Mouse (Mus musculus): Measurements from ENCODE around the gene Nup214.

Gene Nup214

DNA sequence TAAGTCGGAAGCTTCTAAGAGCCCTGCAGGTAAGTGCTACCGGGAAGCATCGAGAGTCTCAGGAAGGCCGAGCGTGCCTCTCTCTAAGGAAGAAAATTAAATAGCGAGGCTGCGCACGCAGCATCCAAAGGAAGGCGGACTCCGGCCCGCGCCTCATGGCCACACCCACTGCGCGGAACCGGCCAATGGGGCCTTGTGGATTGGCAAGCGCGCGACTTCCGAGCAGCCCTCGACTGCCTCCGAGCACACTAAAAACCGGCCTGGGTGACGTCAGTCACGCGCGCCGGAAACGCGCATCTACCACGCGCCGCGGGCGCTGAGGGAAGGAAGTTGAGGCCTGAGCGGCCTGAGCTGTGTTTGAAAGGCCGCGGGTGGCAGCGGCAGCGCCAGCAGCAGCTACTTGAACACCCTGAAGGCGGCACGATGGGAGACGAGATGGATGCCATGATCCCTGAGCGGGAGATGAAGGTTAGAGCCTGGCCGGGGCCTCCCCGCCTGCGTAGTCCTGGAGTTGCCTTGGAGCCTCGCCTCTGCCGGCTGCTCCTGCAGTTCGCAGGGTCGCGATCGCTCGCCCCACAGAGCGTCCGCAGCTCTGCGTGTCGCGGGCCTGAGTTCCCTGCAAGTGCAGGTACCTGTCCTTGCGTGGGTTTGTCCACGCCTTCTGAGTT, at the start of gene Nup214:
TSS of gene Nup214 (plus strand) at position 296 of the 668 bp plus-strand sequence.
- DNase-seq: peak; percentile 98

- DNase-seq: peak; percentile 24
These were observed 49.4 kb upstream of the Nup214 start for GRCm38 (mm10) chr2:31924811-31925210.

DNA sequence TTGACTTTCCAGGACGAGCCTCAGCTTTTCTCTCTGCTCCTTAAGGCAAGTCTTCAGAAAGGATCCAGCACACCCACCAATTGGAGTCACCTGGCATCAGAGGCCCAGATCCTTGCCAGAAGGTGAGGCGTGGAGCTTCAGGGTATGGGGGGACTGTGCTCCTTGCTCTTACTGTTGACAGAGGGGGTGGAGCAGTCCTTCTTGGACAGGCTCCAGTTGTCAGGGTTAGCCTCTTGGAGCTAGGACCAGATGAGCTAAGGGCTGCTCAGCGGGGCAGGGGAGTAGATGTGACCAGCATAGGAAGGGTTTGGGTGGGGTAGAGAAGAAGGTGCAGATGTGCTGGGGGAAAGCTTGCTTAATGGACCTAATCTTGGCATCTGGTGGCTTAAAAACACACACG, 48.3 kb upstream of the Nup214 start:
- DNase-seq: no peak

DNA sequence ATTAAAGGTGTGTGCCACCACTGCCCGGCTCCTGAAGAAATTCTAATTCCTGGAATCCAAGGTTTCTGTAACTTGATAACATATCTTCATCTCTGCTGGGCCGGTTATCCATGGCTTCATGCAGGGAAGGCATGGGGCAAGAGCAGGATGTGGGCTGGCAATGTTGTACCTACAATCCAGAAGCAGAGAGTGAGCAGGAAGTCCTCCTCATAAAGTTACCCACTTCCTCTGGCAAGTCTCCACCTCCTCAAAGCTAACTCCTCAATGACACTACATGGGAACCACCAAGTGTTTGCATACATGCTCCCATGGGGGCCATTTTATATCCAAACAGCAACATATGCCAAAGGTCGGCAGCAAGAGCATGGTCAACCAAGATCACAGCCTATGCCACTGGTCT, 44.6 kb upstream of the Nup214 start:
- DNase-seq: no peak

DNA sequence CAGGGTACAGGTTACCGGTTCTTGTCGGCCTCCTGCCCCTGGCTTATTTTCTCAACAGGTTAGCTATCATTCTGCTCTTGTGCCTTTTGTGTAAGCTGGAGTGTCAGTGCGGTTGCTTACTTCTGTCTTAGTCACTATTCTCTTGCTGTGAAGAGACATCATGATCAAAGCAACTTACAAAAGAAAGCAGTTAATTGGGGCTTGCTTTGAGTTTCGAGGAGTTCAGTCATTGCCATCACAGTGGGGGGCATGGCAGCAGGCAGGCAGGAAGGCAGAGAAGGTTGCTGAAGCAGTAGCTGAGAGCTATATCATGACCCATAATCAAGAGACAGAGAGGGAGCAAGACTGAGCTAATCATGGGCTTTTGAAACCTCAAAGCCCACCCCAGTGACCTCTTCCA, 39.7 kb upstream of the Nup214 start:
- no peak for DNase-seq

GRCm38 (mm10) chr2:31935054-31935453, 39.2 kb upstream of the Nup214 start:
- DNase-seq: no peak

- DNase-seq: no peak
These were observed 35.9 kb upstream of the Nup214 start for GRCm38 (mm10) chr2:31938298-31938697.

DNA sequence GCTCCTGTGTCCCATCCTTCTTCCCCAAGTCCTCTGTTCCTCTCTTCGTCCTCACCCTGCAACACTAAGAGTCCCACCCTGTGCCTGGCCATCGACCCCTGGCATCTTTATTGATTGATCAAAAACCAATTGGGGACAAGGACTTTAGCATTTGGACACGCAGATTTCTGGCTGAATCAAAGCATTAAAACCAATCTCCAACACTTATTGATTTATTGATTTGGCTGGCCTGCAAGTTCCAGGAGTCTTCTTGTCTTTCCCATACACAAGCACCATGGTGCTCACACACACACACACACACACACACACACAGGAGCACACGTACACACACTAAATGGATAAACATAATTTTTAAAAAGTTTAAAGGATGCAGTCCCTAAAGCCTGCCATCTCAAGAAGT, 31.2 kb upstream of the Nup214 start:
- DNase-seq: no peak

DNA sequence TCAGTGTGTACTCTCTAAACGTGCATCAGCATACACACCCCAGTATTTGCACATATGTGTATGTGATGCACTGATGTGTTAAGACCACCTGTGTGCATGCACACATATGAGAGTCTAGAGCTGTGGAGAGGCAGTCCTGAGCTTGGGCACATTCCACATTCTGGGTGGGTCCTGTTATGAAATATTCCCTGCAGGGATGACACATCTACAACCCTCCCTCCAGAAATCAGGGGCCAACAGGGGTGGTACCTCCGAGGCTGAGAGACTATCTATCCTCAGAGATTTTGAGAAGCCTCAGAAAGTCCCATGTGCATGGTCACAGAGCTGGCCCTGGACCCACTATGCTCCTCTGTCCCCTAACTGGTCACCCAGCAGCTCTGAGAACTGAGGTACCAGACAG, 28.7 kb upstream of the Nup214 start:
- DNase-seq: no peak

- DNase-seq: no peak
These were observed 25.8 kb upstream of the Nup214 start for GRCm38 (mm10) chr2:31948392-31948791.

- DNase-seq: no peak
These were observed 25.4 kb upstream of the Nup214 start for GRCm38 (mm10) chr2:31948801-31949200.

DNA sequence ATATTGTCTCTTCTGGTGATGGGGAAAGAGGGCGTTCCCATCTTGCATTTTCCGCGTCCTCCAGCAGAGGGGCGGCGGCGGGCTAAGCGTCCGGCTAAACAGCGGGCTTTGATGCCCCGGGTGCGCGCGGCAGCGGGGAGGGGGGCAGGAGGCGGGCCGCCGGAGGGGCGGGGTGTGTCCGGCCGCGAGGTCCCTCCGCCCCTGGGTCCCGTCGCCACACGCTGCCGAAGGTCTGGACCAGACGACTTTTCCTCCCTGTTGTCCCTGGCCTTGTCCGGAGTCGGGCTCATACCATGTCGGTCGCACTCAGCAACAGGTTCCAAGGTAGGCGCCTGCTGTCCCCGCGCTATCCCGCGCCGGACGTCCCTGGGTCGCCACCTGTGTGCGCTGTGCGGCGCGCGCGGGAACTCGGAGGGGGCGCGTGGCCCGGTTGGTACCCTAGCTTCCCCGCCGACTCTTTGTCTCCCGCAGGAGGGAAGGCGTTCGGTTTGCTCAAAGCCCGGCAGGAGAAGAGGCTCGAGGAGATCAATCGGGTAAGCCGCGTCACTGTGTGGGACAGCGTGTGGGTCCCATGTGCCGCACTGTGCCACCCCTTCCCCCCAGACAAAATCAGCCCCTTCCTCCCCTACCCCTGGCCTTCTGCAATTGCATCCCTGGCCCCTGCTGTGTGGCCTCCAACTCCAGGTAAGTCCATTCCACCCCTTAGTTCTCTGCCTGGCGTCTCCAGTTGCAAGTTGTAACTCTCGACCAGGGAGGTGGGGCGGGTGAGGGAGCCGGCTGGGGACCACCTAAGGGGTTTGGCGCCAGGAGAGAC, 24.0 kb upstream of the Nup214 start, which contains the start of gene Aif1l:
TSS of gene Aif1l (plus strand) at position 82 of the 814 bp plus-strand sequence.
- no peak for DNase-seq

DNA sequence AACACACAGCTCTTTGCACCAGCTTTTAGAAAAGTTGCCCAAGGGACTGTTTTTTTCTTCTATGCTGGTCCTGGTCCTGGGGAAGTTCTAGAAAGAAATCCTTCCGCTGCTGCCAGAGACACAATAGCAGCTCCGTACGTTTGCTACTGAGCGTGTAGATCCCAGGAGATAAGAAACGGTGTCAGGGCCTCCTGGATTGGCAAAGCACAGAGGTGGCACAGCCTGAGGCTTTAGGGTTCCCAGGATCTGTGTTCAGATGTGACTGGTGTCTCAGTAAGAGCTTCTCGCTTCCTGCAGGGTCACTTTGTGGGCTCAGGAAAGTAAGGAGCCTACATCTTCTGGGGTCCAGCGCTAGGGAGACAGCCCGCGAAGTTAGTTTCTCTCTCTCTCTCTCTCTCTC, 23.3 kb upstream of the Nup214 start:
- DNase-seq: no peak

- no peak for DNase-seq
These were observed 22.0 kb upstream of the Nup214 start for GRCm38 (mm10) chr2:31952236-31952635.

GRCm38 (mm10) chr2:31952725-31953124, 21.5 kb upstream of the Nup214 start:
- DNase-seq: no peak

DNA sequence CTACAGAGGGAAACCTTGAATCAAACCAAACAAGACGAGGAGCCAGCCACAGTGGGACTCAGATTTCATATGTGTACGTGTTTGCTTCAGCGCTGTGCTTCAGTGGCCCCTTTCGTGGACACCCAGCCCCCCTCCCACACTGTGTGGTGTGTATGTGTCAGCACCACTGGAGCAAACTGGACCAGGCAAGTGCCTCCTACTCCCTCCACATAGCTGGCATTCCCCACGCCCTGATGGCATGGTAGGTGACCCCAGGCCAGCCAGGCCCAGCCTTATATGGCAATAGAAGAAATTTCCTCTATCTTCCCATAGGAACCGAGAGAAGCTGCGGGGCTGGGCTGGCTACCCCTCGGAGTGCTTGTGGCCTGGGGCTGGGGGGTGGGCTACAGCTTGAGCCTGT, 20.5 kb upstream of the Nup214 start:
- no peak for DNase-seq

DNA sequence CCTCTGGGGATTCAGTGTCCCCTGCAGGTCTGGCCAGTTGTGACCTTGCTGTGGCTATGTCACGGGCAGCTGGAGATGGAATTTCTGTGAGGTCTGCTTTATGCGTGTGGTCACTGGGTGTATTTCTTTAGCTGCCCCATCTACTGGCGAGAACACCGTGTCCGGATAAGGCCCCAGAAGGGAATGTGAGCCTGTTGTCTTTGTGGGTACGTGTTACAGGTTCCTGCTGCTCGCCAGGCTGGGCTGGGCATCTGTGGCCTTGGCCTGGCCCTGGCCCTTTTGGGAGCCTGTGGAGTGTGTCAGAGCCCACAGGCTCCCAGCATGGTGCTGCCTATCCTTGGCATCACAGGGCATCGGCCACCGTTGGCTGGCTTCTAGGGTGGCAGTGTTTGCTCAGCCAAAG, 19.5 kb upstream of the Nup214 start:
- DNase-seq: peak; percentile 70

- no peak for DNase-seq
These were observed 18.6 kb upstream of the Nup214 start for GRCm38 (mm10) chr2:31955686-31956085.

DNA sequence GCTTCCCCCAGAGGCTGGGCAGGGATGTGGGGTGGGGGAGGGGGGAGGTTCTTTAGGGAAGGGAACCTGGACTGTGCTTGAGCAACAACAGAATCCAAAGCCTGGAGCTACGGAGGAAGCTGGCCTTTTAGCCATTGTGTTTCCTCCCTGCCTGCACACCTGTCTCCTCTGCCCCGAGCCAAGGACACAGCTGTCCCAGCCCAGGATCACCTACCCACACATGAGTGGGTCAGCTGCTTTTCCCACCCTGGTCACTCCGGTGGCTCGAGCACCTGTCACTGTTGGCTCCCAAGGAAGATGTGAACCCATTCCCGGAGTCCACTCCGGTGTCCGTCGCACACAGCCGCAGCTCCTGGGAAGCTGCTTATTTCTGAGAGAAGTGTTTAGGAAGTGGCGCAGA, 17.0 kb upstream of the Nup214 start:
- DNase-seq: no peak

GRCm38 (mm10) chr2:31960986-31961385, 13.2 kb upstream of the Nup214 start:
- DNase-seq: no peak

DNA sequence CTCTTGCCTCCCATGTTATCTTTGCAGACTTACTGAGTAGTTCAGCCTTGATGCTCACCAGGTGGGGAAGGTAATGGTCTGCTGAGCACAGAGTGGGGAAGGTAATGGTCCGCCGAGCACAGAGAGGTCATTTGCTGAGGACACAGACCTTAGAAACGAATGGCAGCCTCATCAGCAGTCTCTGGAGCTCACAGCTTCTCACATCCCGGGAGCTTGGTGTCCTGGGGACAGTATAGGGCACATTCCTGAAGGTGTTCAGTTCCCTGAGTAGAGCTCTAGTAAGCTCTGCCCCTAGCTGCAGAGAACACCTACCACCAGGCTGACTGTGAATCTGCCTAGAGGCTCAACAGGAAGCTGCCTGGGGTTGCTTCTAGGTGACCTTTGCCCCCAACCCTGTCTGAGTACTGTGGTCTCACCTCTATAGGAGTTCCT, 12.4 kb upstream of the Nup214 start:
- DNase-seq: no peak

GRCm38 (mm10) chr2:31962501-31963224, 11.6 kb upstream of the Nup214 start:
- peak; percentile 84 for DNase-seq

DNA sequence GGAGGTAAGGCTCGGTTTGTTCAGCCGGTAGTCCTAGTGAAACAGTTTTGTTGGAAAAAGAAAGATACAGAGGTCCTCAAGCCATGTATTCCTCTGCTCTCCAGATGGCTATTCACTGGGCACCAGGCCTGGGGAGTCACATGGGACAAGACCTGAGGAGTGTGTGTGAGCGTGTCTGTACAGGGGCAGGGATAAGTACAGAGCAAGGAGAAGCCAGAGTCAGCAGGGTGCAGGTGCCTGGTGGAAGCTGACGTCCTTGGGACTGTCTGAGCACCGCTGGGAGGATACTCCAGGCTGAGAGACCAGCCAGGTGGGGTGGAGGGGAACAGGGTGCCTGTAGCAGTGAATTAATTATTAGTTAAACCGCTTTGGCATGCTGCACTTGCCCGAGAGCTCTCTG, 10.7 kb upstream of the Nup214 start:
- DNase-seq: peak; percentile 77

- no peak for DNase-seq
These were observed 10.0 kb upstream of the Nup214 start for GRCm38 (mm10) chr2:31964191-31964590.

Measured in cerebellum, adult 9-11 months (tissue).